Mouse (Mus musculus): ENCODE results near the gene Denr.

DNA sequence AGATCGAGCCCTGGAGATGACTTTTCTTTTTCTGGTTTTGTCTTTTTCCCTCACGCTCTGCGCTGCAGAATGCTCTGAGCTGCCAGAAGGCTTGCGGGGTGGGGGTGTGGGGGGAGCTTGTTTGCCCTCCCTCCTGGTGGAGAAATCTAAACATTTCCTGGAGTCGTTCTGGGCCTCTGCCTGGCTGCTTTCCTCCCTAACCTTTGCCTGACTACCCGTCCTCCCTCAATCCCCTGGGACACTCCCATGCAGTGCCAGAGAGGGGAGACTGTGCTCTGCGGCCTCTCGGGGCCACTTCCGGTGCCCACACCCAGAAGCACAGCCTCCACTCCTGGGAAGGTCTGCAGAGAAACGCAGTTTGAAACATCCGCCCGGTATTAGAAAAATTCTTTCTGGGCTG, 27.0 kb upstream of the Denr start, which contains the start of gene Hcar1:
- TF ChIP-seq ZC3H11A (IDR thresholded peaks at IDR 0.05; ENCODE audit: borderline replicate concordance, low read depth, low read length) (no peak), MAFK (IDR thresholded peaks at IDR 0.05; ENCODE audit: insufficient read depth, low read depth, low read length) (no peak)

Data from ES-E14 (cell line).